Mouse (Mus musculus) limb, embryonic 14.5 days (tissue): Measurements from ENCODE around the gene Mrc2. TPM values are rescaled to one million over a fixed set of nuclear protein-coding genes. Genes with fewer than 3 reads are reported as not detected.

Source experiments
- ATAC-seq: fragments of 200-750 bp; cut with Nextera tagmentation; 2 replicates; pipeline ENCODE4 v1.8.0; 2017; ENCODE audit warnings: low read depth, moderate number of reproducible peaks, moderate TSS enrichment; ENCODE audit not compliant: low FRiP score
- DNase-seq: peaks from one replicate; pipeline ENCODE4 v3.0.0-alpha.2; 2015; ENCODE audit warnings: low spot score
- H3K27ac ChIP-seq: fragments of 300-500 bp; sonication (generic); replicated peaks from 2 replicates; pipeline ENCODE4 v1.5.1; 2014; ENCODE audit warnings: low read depth, mild to moderate bottlenecking, low read length, moderate library complexity, mixed read lengths
- H3K27me3 ChIP-seq: fragments of 300-500 bp; sonication (generic); 2 replicates; pipeline ENCODE4 v1.6.1; 2014; ENCODE audit warnings: low read length, mixed read lengths; ENCODE audit not compliant: control insufficient read depth, insufficient read depth
- H3K36me3 ChIP-seq: fragments of 300-500 bp; sonication (generic); 2 replicates; pipeline ENCODE4 v1.6.1; 2014; ENCODE audit warnings: mild to moderate bottlenecking, low read length, moderate library complexity, mixed read lengths; ENCODE audit not compliant: control insufficient read depth, insufficient read depth
- H3K4me1 ChIP-seq: fragments of 300-500 bp; sonication (generic); 2 replicates; pipeline ENCODE4 v1.6.1; 2014; ENCODE audit warnings: antibody characterized with exemption, low read length, mixed read lengths; ENCODE audit not compliant: control insufficient read depth, insufficient read depth
- H3K4me2 ChIP-seq: fragments of 300-500 bp; sonication (generic); replicated peaks from 2 replicates; pipeline ENCODE4 v1.6.1; 2014; ENCODE audit warnings: low read depth, mild to moderate bottlenecking, low read length, moderate library complexity; ENCODE audit not compliant: severe bottlenecking
- H3K4me3 ChIP-seq: fragments of 300-500 bp; sonication (generic); replicated peaks from 2 replicates; pipeline ENCODE4 v1.5.1; 2014; ENCODE audit warnings: low read length
- H3K9ac ChIP-seq: fragments of 300-500 bp; sonication (generic); 2 replicates; pipeline ENCODE4 v1.6.1; 2014; ENCODE audit warnings: mild to moderate bottlenecking, low read depth, low read length, moderate library complexity; ENCODE audit not compliant: severe bottlenecking
- H3K9me3 ChIP-seq: fragments of 300-500 bp; sonication (generic); 2 replicates; pipeline ENCODE4 v1.6.1; 2016; ENCODE audit warnings: low read length; ENCODE audit not compliant: control insufficient read depth
- POLR2A ChIP-seq: fragments of 200-500 bp; IDR thresholded peaks from 2 replicates; pipeline ENCODE4 v1.8.0; 2012; ENCODE audit warnings: inconsistent platforms, mild to moderate bottlenecking, moderate library complexity, borderline replicate concordance; ENCODE audit not compliant: insufficient read depth, insufficient read length; ENCODE audit errors: extremely low read depth
- WGBS: fragments of 180-500 bp; shearing (Covaris S2); extraction: QIAGEN DNeasy Blood & Tissue Kit; methylation state at CpG from one replicate; pipeline ENCODE4 v1.1.7; 2014; 5-methylcytosine and 5-hydroxymethylcytosine counted together
- polyA plus RNA-seq, 2 experiments: library from polyadenylated mRNA; depleted of rRNA in 1 of 2; stranded (reverse) in 1 of 2; unstranded in 1 of 2; fragments of >200 nt; fragmentation: Nextera tagmentation in 1 of 2; extraction: Ambion mirVana in 1 of 2; gene quantifications; 2 replicates each; pipeline versions ENCODE4 v1.2.1 to v1.2.3; 2012 to 2014

The Mrc2 gene
- polyA plus RNA-seq, 2 experiments, result 26.4 to 98.5 TPM

DNA sequence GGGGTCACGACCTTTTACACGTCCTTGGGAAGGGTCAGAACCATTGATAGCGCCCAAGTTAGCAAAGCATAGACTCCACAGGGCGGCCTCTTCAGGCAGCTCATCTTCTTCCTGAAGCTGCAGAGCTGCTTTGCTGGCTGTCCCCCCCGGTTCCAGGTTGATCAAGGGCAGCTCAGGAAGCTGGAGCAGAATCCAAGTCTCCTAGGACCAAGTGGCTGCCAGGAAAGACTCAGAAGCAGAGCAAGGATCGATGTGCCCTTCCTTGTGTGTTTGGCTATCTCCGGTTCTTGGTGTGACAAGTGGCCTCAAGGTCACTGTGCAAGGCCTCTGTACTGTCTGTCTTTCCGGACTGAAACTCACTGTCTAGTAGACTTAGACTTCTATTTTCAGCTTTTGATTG lies 81.4 kb downstream of the Mrc2 start:
- Histone ChIP-seq H3K4me3 (no peak overlapping the region), H3K27ac (no peak overlapping the region), H3K36me3 (no peaks in the 10 kb centered on the region), H3K4me2 (no peak overlapping the region), H3K9me3 (no peaks in the 10 kb centered on the region), H3K9ac (no peak overlapping the region), H3K4me1 (no peaks in the 10 kb centered on the region), H3K27me3 (no peaks in the 10 kb centered on the region)
- ATAC-seq (no peak), DNase-seq (no peak)
- TF ChIP-seq POLR2A, result no peak
- whole genome bisulfite sequencing, result 80% methylated on average over 7 of the region's 8 CpGs

DNA sequence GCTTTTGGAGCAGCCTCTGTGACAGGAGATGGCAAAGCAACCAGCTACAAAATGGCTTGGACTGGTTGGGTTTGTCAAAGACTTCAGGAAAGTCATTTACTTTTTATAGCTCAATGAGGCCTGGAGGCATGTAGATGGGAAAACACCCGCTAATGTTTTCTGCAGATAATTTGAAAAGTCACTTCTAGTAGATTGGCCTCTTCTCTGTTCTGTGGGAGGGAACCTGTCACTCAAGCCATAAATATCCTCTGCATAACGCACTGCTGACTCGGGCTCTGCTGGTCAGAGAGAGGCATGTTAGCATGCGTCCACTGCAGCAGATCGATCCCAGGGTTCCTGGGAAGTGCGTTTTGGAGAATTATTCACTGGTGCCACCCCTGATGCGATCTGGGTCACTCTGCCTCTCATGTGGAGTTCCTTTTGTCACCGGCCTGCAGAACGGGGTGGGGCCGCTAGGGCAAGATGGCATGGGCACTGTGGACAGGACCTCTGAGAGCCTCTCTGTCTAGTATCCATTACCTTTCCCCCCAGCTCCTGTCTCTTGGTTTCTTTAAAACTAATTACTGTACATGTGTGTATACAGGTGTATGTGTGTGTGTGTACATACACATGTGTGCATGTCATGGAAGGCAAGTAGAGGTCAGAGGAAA lies 82.2 kb downstream of the Mrc2 start:
- Histone ChIP-seq H3K4me3 (no peak overlapping the region), H3K27ac (no peak overlapping the region), H3K36me3 (no peaks in the 10 kb centered on the region), H3K27me3 (no peaks in the 10 kb centered on the region), H3K4me1 (no peaks in the 10 kb centered on the region), H3K4me2 (no peak overlapping the region), H3K9me3 (no peaks in the 10 kb centered on the region), H3K9ac (no peak overlapping the region)
- no peak for DNase-seq
- 53% methylated on average over 10 of the region's 10 CpGs for WGBS
- no peak for TF ChIP-seq POLR2A
- no peak for ATAC-seq

DNA sequence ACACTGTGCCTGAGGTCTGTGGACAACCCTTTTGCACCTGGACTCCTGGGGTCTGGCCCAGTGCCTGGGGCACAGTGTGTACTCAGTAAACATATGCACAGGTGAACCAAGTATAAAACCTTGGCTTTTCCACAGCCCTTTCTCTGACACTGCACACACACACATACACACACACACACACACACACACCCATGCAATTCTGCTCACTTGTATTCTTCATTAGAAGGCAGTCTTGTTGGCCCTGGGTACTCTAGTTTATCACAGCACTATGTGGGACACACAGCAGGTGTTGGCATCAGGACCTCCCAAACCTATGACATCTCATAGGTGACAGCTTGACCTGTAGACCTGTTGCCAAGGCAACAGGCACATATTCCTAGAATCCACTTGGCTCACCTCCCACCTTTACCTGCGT lies 83.4 kb downstream of the Mrc2 start:
- DNase-seq (no peak), ATAC-seq (no peak)
- H3K9me3 ChIP-seq, result no peaks in the 10 kb centered on the region
- no peak overlapping the region for H3K4me2 ChIP-seq
- no peak overlapping the region for H3K4me3 ChIP-seq
- H3K36me3 ChIP-seq, result no peaks in the 10 kb centered on the region
- no peaks in the 10 kb centered on the region for H3K27me3 ChIP-seq
- no peak overlapping the region for H3K9ac ChIP-seq
- no peaks in the 10 kb centered on the region for H3K4me1 ChIP-seq
- TF ChIP-seq POLR2A, result no peak
- no peak overlapping the region for H3K27ac ChIP-seq
- 77% methylated on average over 1 of the region's 1 CpGs for WGBS

DNA sequence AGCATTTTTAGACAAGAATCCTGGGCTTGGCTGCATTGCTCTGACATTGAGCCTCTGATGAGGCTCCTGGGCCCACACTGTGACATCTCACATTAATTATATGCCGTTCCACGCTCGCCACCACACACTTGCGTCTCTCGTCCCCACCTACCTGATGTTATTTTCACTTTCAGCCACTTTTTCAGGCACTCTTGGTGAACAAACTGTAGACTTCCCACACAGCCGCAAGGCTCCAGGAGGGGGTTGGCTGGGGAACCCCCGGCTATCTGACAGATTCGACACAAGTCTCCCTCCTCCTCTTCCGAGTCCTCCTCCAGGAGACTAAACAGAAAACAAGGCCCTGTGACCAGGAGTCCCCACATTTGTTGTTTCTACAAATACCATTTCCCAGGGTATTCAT lies 92.8 kb downstream of the Mrc2 start:
- TF ChIP-seq POLR2A, result no peak
- no peaks in the 10 kb centered on the region for H3K36me3 ChIP-seq
- no peaks in the 10 kb centered on the region for H3K27me3 ChIP-seq
- no peak overlapping the region for H3K27ac ChIP-seq
- DNase-seq (no peak), ATAC-seq (no peak)
- no peak overlapping the region for H3K4me2 ChIP-seq
- no peaks in the 10 kb centered on the region for H3K9me3 ChIP-seq
- H3K4me3 ChIP-seq, result no peak overlapping the region
- WGBS, result 89% methylated on average over 9 of the region's 9 CpGs
- no peaks in the 10 kb centered on the region for H3K4me1 ChIP-seq
- no peak overlapping the region for H3K9ac ChIP-seq

DNA sequence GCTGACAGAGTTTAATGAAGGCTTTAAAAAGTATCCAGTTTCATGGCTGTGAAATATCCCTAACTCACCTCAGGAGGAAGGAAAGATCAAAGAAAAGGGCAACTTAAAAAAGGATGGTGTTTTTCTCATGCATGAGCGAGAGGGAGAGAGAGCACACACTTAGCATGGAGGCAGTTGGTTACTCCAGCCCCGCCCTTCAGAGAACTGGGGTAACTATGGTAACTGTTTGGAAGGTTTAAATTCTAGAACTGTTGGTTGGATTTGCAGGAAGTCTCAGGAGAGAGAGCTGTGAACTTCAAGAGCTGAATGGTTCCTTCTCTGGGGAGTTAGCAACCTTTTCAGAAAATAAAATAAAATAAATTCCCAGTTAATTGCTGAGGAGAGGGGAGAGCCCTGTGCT lies 96.2 kb downstream of the Mrc2 start:
- 0 out of 2 replicates have a peak, but pooled peaks have one; percentile 62 for ATAC-seq
- DNase-seq, result peak; percentile 49
- no peaks in the 10 kb centered on the region for H3K36me3 ChIP-seq
- H3K9ac ChIP-seq, result no peak overlapping the region
- no peak overlapping the region for H3K4me3 ChIP-seq
- no peaks in the 10 kb centered on the region for H3K9me3 ChIP-seq
- no peaks in the 10 kb centered on the region for H3K27me3 ChIP-seq
- H3K4me2 ChIP-seq, result no peak overlapping the region
- H3K4me1 ChIP-seq, result no peaks in the 10 kb centered on the region
- TF ChIP-seq POLR2A, result no peak
- H3K27ac ChIP-seq, result no peak overlapping the region
- WGBS, result 12% methylated on average over 2 of the region's 2 CpGs
